Mouse (Mus musculus) ovary, postnatal 14 days (tissue): ENCODE data around the gene 1700067K01Rik.

ENCODE experiments used
- DNase-seq: peaks from one replicate; pipeline ENCODE4 v3.0.0; 2022; ENCODE audit warnings: low spot score

1700067K01Rik gene

DNA sequence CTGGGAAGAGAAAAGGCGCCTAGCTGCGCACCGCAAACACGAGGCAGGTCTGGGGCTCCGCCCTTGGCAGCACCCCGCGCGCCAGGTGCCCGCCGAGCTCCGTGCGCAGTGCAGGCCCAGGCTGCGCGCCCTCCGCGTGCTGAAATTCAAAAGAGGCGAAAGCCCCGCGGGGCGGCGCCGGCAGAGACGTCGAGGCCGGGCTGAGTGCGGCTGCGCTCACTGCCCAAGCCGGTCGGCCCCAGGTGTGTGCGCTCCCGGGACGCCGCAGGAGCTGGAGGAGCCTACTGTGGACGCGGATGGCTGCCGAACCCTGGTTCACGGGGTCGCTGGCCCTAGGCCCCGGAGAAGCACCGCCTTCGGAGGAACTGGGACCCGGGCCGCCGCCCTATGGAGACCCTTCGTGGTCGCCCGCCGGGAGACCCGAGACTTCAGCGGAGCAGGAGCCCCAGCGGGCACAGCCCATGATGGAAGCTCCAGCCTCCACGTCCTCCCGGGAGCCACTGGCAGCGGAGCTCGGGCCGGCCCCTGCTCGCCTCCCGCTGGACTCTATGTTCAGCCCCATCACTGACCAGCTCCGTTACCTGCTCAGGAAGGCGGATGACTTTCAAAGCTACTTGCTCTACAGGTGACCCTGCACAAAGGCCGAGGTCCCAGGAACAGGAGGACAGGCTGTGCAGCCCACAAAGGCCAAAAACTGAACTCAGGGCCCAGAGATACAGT lies at the start of gene 1700067K01Rik:
Gene 1700067K01Rik, plus strand, starts transcription at position 222 of the 720 bp plus-strand sequence.
- no peak for DNase-seq

DNA sequence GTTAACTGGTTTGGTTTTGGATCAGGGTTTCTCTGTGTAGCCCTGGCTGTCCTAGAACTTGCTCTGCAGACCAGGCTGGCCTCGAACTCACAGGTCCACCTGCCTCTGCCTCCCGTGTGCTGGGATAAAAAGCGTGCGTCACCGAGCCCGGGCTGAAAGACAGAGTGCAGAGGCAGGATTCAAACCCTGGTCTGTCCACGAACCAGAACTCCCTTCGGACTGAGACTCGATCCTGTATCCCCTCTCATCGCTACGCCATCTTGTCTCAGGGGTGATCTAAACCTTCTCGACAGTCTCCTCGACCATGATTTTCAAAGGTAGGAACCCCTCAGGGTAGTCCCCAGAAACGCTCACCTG lies 46.6 kb upstream of the 1700067K01Rik start:
- no peak for DNase-seq

DNA sequence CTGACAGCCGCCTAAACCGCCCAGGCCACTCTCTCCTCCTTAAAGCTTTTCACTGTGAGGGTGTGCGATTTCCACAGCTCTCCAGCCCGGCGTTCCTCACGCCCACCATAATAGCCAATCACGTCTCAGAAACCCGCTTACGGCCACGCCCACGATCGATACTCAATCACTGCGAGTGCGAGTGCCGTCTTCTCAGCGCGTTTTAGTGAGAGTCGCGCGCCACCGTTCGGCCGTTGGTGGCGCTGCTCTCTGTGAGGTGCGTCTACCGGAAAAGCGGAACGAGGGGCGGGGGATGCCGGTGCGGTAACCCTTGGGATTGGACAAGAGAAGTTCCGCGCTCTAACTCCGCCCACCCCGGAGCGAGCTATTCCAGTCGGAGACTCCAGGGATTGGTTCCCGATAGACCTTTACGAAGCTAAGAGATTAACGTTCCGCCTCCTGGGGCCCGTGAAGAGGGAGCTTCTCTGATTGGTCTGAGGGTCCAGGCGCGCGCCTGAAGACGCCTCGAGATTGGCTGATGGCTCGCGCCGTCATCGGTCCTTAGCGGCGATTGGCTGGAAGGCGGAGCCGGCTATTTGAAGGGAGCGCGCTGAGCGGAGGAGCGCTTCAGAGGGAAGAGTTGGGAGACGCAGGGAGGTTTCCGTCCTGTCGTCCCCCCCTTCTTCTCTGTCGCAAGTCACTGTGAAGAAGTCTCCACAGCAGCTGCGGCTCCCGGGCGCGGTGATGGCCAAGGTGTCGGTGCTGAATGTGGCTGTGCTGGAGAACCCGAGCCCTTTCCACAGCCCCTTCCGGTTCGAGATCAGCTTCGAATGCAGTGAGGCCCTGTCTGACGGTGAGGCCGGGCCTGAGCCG lies 46.0 kb upstream of the 1700067K01Rik start, which contains the start of the genes Gm10644 and Asf1b:
Gene Gm10644, minus strand, starts transcription at position 100 of the 852 bp plus-strand sequence.
Gene Asf1b, plus strand, starts transcription at position 402 of the 852 bp plus-strand sequence.
- DNase-seq = peak; percentile 93

DNA sequence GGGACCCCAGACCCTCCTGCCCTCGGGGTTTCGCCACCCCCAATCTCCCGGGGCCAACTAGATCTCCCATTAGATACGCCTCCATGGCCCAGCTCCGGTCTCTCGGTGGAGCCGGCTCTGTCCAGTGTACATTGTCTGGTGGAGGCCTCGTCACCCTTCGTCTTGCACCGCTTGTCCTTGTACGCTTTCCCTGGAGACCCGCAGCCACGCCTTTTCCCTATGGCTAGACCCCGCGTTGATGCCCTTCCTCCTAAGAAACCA lies 45.4 kb upstream of the 1700067K01Rik start:
- no peak for DNase-seq

DNA sequence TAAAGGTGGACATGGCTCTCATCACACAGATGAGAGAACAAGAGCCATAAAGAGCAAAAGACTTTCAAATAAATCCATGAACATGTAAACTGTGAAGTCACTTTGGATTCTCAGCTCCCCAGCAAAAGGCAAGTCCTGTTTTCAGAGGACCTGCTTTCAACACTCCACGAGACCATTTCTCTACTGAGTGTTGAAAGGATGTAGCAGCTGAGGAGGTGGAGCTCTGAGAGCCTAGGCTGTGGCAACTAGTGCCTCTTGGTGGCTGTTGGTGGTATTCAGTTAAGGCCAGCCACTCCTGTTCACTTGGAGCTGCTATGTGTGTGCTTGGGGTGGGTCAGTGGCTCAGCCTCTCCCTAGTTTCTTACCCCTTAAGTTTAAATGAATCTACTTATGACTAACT lies 44.5 kb upstream of the 1700067K01Rik start:
- no peak for DNase-seq

DNA sequence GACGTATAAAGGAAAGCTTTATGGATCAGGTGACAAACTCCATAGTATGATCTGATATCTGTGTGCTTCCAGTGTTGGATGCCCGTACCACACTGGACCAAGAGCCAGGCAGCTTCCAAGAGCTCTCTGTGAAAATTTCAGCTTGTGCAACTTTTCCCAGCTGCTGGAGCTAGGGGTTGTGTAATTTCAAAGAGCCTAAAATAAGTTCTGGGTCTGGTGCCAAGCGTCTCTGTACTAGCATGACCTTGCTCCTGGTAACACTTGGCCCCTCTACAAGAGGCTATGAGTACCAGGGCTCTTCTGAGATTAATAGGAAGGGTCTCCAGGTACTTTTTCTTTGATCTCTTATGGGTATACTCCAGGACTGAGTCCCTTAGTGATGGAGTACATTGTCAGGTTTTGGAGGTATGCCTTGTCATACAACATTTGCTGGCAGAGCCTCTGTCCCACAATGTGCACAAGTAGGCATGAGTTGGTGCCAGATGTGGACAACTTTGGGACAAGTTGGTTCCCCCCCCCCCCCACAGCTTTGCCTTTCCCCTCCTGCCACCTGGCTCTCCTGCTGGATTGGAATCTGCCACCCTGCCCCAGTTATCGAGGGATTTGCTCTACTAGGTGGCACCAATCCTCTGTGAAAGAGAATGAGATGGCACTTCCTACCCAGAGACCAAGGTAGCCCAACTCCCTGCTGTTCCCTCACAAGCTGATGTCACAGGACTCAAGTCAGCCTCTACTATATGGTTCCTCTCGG lies 37.1 kb upstream of the 1700067K01Rik start:
- DNase-seq = no peak

DNA sequence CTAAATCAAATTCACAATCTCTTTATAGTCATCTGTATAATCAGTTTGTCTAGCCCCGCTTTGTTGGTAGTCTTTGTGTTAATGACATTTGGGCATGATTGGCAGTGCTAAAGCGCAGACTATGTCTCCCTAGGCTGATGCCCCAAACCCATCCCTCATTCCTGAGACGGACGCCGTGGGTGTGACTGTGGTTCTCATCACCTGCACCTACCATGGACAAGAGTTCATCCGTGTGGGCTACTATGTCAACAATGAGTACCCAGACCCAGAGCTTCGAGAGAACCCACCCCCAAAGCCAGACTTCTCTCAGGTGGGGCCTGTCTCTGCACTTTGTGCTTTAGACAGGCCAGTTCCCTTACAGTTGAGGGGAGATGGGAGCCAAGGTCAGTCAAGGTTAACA lies 33.6 kb upstream of the 1700067K01Rik start:
- no peak for DNase-seq

DNA sequence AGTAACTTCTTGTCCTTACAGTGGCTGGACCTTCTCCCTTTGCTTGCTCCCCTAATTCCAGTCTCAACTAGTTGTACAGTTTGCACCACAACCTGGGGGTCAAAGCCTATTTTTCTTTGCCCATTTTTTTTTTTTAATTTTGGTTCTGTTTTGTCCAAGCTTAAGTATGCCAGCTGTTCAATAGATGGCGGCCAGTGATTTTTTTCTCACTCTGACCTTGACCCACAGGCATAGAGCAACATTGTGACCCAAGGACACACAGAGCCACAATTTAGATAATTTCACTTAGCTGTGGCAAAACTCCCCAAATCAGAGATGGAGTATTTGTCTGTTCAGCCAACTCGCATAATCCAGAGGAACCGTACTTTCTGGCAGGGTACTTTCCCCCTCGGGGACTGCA lies 30.2 kb upstream of the 1700067K01Rik start:
- DNase-seq = no peak

DNA sequence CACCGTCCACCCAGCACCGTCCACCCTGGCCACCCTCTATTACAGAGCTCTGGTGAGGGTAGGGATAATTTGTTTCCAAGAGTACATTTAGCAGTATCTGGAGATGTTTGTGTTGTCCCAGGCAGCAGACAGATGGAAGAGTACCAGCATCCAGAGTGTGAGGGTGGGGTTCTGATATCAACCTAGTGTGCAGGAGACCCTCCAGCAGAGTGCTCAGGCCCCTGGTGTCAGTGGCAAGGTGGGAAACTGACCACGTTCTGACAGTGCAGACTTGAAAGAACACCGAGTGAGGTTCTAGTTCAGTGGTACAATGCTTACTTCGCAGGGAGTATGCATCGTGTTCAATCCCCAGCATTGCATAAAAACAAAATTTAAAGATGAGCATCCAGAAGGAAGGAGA lies 29.6 kb upstream of the 1700067K01Rik start:
- DNase-seq = no peak

DNA sequence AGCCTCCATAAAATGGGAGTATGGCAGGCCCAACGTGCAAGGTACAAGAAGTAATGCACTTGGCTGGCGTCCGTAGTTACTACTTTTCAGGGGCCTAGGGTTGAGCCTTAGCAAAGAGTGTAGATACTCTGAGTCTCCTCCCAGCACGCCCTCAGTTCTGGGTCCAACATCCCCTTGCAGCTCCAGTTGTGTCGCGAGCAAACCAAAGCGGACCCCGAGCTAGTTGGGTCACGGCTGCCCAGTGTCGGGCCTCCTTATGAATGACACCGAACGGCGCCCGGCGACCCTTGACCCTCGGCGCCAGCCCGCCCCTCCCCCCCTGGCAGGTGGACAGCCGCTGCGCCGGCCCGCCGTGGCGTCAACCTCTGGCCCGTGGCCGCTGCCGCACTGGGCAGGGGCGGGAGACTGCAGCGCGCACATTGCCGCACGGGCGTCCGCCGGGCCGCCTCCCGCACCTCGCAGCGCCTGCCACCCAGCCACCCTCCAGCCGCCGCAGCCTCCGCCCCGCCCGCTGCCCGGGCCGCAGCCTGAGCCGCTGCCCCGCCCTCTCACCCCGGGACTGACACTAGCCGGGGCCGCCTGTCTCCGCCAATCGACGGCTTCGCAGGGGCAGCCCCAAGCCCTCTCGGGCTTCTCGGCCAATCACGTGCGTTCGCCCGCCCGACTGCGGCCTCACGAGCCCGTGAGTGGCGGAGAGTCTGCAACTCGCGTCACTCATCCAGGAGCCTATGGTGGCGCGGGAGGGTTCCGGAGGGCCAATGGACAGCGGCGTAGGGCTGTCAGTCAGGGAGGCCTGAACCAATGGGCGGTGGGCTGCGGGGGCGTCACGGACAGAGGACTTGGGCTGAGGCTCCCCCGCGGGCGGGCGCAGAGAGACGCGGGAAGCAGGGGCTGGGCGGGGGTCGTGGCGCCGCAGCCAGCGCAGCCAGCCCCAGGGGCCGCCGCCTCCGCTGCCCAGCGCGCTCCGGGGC lies 28.9 kb upstream of the 1700067K01Rik start, which contains the start of gene Prkaca:
Gene Prkaca, plus strand, starts transcription at position 844 of the 971 bp plus-strand sequence.
- peak; percentile 93 for DNase-seq

DNA sequence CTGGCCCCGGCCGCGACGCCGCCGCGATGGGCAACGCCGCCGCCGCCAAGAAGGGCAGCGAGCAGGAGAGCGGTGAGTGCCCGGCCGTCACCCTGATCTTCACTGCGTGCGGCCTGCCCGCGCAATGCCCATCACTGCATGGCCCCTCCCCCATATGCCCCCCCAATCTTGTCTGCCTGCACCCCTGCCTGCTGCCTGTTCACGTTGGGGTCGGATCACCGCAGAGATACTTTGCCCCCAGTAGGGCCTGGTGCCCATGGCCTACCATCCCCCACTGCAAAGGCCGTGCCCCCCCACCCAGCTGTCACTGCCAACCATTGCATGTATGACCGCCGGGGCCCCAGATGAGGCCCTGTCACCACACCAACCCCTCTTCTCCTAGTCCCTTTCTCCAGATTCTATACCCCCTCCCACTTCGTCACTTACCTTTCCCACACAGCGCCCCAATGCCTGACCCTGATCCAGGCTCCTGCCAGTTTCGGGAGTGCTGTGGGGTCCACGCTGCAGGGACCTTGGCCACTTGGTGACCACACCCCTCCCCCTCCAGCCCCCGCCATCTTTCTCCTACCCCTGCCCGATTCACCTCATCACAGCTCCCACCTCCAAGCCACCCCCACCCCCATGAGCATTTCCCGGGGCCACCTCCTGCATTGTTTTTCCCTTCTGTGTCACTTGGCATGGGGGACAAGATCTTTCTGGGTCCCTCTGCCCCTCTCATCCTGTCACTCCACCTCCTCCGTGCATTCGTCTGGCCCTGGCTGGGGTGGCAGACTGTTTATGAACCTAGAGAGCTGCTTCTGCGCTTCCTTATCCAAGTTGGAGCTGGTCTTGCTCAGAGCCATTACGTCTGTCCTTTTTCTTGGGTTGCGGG lies 27.9 kb upstream of the 1700067K01Rik start:
- DNase-seq = no peak

DNA sequence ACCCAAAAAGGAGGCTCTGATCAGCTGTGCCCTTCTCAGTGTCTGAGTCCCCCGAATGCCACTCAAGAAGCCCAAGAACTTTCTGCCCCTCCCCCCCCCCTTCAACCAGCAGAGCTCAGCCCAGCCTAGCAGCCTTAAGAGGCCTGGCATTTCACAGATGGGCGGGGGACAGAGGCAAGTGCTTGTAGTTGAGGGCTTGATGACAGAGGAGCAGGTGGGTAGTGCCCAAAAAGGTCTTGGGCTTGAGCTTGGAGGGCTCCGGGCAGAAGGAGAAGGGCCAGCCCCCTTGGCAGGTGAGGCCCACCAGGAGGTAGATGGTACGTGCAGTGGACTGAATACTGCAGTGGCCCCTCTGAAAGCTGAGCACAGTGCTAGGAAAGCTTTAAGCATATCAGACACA lies 26.8 kb upstream of the 1700067K01Rik start:
- no peak for DNase-seq

DNA sequence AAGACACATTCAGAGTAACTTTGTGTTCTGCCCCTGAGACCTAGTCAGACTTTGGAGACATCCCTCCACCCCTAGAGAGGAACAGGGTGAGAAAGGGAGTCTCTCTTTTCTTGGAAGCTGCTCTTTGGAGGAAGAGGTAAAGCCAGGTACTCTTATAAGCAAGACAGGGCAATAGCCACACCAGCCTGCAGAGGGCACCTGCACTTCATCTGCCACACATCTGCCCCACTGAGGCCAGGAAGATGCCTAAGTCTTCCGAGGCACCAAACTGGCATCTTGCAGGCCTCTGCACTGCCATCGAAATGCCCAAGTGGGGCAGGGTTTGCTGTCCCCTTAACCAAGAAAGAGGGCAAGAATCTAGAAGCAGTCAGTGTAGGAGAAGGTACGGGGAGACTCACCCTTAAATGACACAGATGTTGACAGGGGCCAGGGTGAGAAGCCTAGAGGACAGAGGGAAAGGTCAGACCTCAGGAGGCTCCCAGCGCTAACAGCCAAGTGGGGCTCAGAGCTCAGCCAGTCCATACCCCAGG lies 25.1 kb upstream of the 1700067K01Rik start:
- DNase-seq = no peak

DNA sequence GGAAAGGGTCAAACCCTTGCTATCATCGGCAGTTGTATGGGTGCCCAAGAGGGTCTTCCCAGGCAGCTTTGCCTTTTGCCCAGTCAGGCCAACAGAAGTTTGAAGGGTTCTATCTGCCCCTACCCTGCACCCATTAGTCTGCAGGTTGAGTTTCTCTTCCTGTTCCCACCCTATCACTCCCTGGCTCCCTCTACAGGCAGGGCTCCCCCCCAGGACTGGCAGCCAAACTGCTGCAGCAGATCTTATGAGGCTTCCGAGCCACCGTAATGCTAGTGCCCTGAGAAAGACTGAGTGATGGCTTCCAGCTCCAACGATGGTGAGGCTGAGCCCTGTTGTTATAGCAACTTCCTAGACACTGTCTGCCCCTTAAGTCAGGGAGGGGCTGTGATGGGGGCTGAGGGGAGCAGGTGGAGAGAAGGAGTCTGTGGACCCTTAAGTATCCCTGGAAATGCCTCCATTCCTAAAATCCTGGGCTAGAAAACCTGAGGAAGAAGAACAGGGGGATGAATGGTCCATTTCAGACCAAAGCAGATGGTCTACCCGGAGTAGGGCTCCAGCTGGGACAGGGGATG lies 24.4 kb upstream of the 1700067K01Rik start:
- DNase-seq = no peak

DNA sequence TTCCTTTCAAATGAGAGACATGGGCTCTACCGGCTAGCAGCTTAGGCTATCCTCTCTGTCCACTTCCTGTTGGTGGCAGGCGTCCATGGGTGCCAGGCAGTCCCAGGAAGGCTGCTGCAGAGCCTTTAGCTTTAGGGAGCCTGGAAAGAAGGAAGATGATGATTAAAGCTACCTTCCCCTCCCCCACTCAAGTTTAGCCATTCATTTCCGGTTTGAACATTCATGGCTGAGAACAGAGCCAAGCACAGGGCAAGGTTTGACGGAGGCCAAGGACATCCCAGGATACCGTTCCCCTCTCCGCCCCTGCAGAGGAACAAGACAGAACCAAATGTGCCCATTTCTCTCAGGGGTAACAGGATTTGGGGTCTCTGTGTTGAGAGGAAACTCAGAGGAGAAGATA lies 23.7 kb upstream of the 1700067K01Rik start:
- DNase-seq = no peak

DNA sequence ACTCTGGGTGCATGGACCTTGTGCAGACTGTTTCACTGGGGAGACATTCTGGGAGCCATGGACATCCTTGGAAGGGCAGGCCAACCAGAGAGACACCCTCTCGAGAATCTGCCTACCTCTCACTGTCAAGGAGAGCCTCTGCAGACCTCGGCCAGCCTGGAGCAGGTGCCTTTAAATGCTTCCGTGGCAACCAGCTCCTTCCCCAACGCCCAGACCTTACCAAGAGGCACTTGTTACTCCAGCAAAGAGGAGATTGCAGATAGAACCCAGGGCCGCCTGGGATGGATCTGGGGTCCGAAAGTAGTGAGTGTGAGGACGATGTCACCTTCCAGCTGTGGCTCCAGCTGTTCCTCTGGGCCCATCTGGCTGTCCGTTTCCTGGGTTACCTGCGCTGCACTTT lies 23.1 kb upstream of the 1700067K01Rik start:
- DNase-seq = no peak

DNA sequence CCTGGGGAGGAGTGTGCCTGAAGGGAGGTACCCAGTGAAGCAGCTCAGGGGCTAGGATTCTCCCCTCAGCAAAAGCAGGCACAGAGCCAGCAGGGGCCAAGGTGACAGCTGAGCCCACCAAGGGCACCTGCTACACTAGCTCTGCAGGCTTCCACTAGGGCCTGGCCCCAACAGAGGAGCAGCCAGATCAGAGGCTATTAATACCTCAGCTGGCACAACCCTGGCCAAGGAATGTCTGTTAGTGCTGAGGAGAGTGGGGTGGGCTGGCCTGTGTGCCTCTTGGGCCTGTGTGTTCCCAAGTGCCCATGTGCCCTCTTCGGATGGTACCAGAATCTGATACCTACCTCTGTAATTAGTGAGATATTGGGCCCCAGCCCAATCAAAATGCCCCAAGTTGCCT lies 21.1 kb upstream of the 1700067K01Rik start:
- no peak for DNase-seq

DNA sequence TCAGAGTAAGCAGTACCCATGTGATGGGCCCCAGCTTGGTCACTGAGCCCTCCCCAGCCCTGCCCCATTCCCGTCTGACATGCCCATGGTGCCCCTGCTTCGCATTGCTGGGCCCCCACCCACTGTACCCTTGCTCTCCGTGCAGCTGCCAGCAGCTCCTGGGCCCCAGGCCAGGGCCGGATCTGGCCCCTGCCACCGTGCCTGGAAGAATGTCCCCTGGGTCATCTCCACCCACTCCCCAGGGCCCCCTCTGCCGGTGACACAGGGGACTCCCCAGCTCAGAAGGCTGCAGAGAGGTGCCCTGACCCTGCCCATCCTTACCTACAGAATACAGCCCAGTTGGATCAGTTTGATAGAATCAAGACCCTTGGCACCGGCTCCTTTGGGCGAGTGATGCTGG lies 20.5 kb upstream of the 1700067K01Rik start:
- no peak for DNase-seq

DNA sequence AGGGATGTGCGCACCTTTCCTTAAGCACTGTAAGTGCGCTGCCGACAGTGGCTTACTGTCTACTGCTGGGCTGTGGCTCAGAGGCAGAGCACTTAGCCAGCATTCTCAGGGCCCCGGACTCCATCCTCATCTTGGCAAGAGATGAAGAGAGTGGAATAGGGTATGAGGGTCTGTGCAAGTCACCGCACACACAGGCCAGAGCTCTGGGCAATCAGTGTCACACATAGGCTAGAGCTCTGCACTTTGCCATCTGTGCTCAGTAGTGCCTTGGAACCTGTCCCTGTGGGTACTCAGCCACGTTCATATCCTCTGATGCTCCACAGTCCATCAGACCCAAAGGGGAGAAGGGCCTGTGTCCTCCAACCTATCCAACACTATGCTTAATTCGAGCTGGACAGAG lies 19.8 kb upstream of the 1700067K01Rik start:
- DNase-seq = no peak

DNA sequence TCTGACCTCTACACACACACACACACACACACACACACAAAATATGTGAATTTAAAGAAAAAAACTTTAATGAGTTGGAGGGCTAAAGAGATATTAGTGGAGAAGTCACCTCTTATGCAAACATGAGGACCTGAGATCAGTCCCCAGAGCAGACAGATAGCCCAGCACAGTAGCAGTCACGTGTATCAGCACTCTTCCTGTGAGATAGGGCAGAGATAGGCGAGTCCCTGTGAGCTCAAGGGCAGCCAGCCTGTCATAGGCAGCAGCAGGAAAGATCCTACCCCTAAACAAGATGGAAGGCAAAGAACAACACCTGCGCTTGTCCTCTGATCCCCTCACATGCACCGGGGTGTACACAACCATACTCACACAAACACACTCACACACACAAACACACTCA lies 18.9 kb upstream of the 1700067K01Rik start:
- no peak for DNase-seq
